Mouse (Mus musculus) right cerebral cortex, adult 2 months (tissue): ENCODE measurements around the gene Akap13.
"Not testable (repeated sequence)": the region's sequence is repeated elsewhere in the genome, so short reads cannot be mapped to it uniquely, and the experiment has no call there.

ENCODE experiments used
- DNase-seq, 2 experiments: peaks; one replicate each; pipeline ENCODE4 v3.0.0; 2021 to 2022; ENCODE audit warnings: low spot score in 2 of 2

The Akap13 gene

GRCm38 (mm10) chr7:75595268-75595667 is 139.9 kb downstream of the Akap13 start:
- DNase-seq = no peak

GRCm38 (mm10) chr7:75596058-75596748 is 140.9 kb downstream of the Akap13 start:
- no peak for DNase-seq

- no peak for DNase-seq
Observed at GRCm38 (mm10) chr7:75597840-75598239, 142.5 kb downstream of the Akap13 start.

- DNase-seq = no peak
Observed at GRCm38 (mm10) chr7:75600360-75601075, 145.2 kb downstream of the Akap13 start.

- no peak for DNase-seq
Observed at GRCm38 (mm10) chr7:75607248-75607647, 151.9 kb downstream of the Akap13 start.

GRCm38 (mm10) chr7:75608716-75609115 is 153.4 kb downstream of the Akap13 start:
- no peak for DNase-seq

- no peak for DNase-seq
Observed at GRCm38 (mm10) chr7:75609456-75610262, 154.3 kb downstream of the Akap13 start.

GRCm38 (mm10) chr7:75610391-75610790 is 155.1 kb downstream of the Akap13 start:
- no peak for DNase-seq

- DNase-seq = no peak
Observed at GRCm38 (mm10) chr7:75611261-75611950, 156.1 kb downstream of the Akap13 start.

- no peak for DNase-seq
Observed at GRCm38 (mm10) chr7:75612000-75612682, 156.8 kb downstream of the Akap13 start.

- no peak for DNase-seq
Observed at GRCm38 (mm10) chr7:75612683-75613053, 157.3 kb downstream of the Akap13 start.

GRCm38 (mm10) chr7:75613240-75613639 is 157.9 kb downstream of the Akap13 start:
- no peak for DNase-seq

GRCm38 (mm10) chr7:75614826-75615225 is 159.5 kb downstream of the Akap13 start:
- DNase-seq = no peak

- not testable (repeated sequence) for DNase-seq
Observed at GRCm38 (mm10) chr7:75617246-75617645, 161.9 kb downstream of the Akap13 start.

GRCm38 (mm10) chr7:75618699-75619098 is 163.4 kb downstream of the Akap13 start:
- DNase-seq = no peak

GRCm38 (mm10) chr7:75619875-75620274 is 164.5 kb downstream of the Akap13 start:
- DNase-seq = no peak

- DNase-seq = no peak
Observed at GRCm38 (mm10) chr7:75620395-75620960, 165.1 kb downstream of the Akap13 start.

- DNase-seq = no peak
Observed at GRCm38 (mm10) chr7:75620976-75621375, 165.6 kb downstream of the Akap13 start.

GRCm38 (mm10) chr7:75627831-75628230 is 172.5 kb downstream of the Akap13 start:
- no peak for DNase-seq

- no peak for DNase-seq
Observed at GRCm38 (mm10) chr7:75629669-75630068, 174.3 kb downstream of the Akap13 start.

- DNase-seq = no peak
Observed at GRCm38 (mm10) chr7:75632941-75633340, 177.6 kb downstream of the Akap13 start.
